Mouse (Mus musculus): ENCODE results near the gene Fndc9. TPM values are rescaled to one million over a fixed set of nuclear protein-coding genes. Genes with fewer than 3 reads are reported as not detected.

Fndc9 gene
- polyA plus RNA-seq, 1 experiment from 2014 or later = not detected

- WGBS = 52% methylated on average over 2 of the region's 2 CpGs
- Histone ChIP-seq H3K4me2 (no peak overlapping the region), H3K36me3 (ENCODE audit: control insufficient read depth, insufficient read depth, low read length) (no peaks in the 10 kb centered on the region), H3K27me3 (replicated peaks; ENCODE audit: control insufficient read depth, insufficient read depth, low read length) (no peaks in the 10 kb centered on the region), H3K9ac (ENCODE audit: low read depth, low read length) (no peak overlapping the region), H3K9me3 (ENCODE audit: control insufficient read depth, low read length) (no peaks in the 10 kb centered on the region), H3K4me3 (ENCODE audit: low read depth, low read length) (no peak overlapping the region), H3K4me1 (replicated peaks; ENCODE audit: control insufficient read depth, insufficient read depth, low read length) (peaks cover 8% of the 10 kb centered on the region), H3K27ac (ENCODE audit: low read depth, low read length) (no peak overlapping the region)
- DNase-seq (ENCODE audit: low spot score) (no peak), ATAC-seq (replicated peaks; ENCODE audit: low FRiP score) (no peak)
Observed at GRCm38 (mm10) chr11:46209884-46210283, 25.4 kb upstream of the Fndc9 start.

DNA sequence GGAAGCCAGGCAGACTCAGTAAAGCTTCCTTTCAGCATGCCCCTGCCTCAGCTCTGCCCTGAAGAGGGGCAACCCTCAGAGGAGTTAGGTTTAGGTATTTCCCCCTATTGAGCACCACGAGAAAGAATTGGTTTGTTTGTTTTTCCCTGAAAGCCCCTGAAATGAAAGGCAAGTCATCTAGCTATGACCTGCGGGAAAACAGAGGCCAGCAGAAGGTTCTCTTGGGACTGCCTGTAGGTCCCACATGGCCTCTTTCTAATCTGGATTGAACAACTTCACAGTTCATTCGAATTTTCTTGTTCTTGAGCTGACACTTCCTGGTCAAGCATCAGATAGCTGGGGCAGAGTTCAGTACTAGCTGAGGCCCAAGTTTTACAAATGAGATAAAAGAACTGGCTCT is 23.5 kb upstream of the Fndc9 start:
- peaks cover 12% of the 10 kb centered on the region for H3K4me1 ChIP-seq (replicated peaks; ENCODE audit: control insufficient read depth, insufficient read depth, low read length)

GRCm38 (mm10) chr11:46213844-46214243 is 21.5 kb upstream of the Fndc9 start:
- WGBS = 67% methylated on average over 5 of the region's 5 CpGs
- no peak for DNase-seq (ENCODE audit: low spot score)
- Histone ChIP-seq H3K27me3 (replicated peaks; ENCODE audit: control insufficient read depth, insufficient read depth, low read length) (no peaks in the 10 kb centered on the region), H3K36me3 (ENCODE audit: control insufficient read depth, insufficient read depth, low read length) (no peaks in the 10 kb centered on the region), H3K4me3 (ENCODE audit: low read depth, low read length) (no peak overlapping the region), H3K4me1 (replicated peaks; ENCODE audit: control insufficient read depth, insufficient read depth, low read length) (peaks cover 12% of the 10 kb centered on the region), H3K27ac (ENCODE audit: low read depth, low read length) (peak overlapping the region; percentile 71), H3K9ac (ENCODE audit: low read depth, low read length) (no peak overlapping the region), H3K4me2 (no peak overlapping the region), H3K9me3 (ENCODE audit: control insufficient read depth, low read length) (no peaks in the 10 kb centered on the region)
- no peak for ATAC-seq (replicated peaks; ENCODE audit: low FRiP score)

More for the DNA sequence above, 23.5 kb upstream of the Fndc9 start:
- Histone ChIP-seq H3K4me3 (ENCODE audit: low read depth, low read length) (no peak overlapping the region), H3K9ac (ENCODE audit: low read depth, low read length) (no peak overlapping the region), H3K27ac (ENCODE audit: low read depth, low read length) (no peak overlapping the region), H3K27me3 (replicated peaks; ENCODE audit: control insufficient read depth, insufficient read depth, low read length) (no peaks in the 10 kb centered on the region), H3K36me3 (ENCODE audit: control insufficient read depth, insufficient read depth, low read length) (no peaks in the 10 kb centered on the region), H3K9me3 (ENCODE audit: control insufficient read depth, low read length) (no peaks in the 10 kb centered on the region), H3K4me2 (no peak overlapping the region)
- DNase-seq (ENCODE audit: low spot score) (no peak), ATAC-seq (replicated peaks; ENCODE audit: low FRiP score) (no peak)
- 30% methylated on average over 3 of the region's 3 CpGs for WGBS

DNA sequence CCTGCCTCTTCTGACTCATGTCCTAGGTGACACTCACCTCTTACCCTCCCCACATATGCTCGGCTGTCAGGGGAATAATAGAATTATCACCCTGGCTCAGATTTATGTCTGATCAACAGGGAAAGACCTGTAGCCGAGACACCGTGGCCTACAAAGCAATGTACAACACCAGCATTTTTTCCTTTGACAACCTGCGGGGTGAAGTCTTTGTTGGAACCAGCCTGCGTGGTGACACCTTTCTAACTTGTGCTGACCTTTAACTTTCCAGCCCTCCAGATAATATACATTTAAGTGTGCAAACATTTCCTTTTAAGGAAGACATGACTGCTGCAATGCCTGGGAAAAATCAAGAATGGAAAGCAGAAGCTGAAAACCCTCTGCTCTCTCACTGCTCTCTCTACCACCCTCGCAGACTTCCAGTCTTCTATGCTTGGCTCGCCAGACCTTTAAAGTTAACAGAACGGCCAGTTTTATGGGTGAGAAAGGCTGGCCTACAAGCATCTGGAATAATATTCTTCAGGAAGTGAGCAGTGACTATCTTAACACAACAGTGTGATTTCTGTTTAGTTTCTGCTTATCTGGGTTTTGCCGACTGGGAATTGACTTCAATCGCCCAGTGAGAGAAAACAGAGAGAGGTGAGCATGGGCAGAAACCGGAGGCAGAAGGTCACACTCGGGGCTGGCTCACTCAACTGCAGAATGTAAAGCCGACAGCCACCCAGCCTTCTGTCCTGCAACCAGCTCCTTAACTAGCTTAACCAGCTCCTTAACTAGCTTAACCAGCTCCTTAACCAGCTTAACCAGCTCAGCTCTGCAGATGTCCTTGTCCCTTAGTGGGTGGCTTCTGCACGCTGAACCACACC is 20.7 kb upstream of the Fndc9 start:
- DNase-seq (ENCODE audit: low spot score) (no peak), ATAC-seq (replicated peaks; ENCODE audit: low FRiP score) (no peak)
- no peaks in the 10 kb centered on the region for H3K9me3 ChIP-seq (ENCODE audit: control insufficient read depth, low read length)
- H3K4me2 ChIP-seq = no peak overlapping the region; the same call in 1 of the 2 replicates
- H3K9ac ChIP-seq (ENCODE audit: low read depth, low read length) = no peak overlapping the region
- no peak overlapping the region for H3K4me3 ChIP-seq (ENCODE audit: low read depth, low read length)
- H3K36me3 ChIP-seq (ENCODE audit: control insufficient read depth, insufficient read depth, low read length) = no peaks in the 10 kb centered on the region
- H3K27ac ChIP-seq (ENCODE audit: low read depth, low read length) = peak overlapping the region; percentile 71
- WGBS = 40% methylated on average over 14 of the region's 14 CpGs
- H3K4me1 ChIP-seq (replicated peaks; ENCODE audit: control insufficient read depth, insufficient read depth, low read length) = peaks cover 12% of the 10 kb centered on the region
- H3K27me3 ChIP-seq (replicated peaks; ENCODE audit: control insufficient read depth, insufficient read depth, low read length) = no peaks in the 10 kb centered on the region

GRCm38 (mm10) chr11:46215354-46215753 is 20.0 kb upstream of the Fndc9 start:
- DNase-seq (ENCODE audit: low spot score) (peak; percentile 43), ATAC-seq (replicated peaks; ENCODE audit: low FRiP score) (peak; percentile 77)
- Histone ChIP-seq H3K9me3 (ENCODE audit: control insufficient read depth, low read length) (no peaks in the 10 kb centered on the region), H3K27ac (ENCODE audit: low read depth, low read length) (peak overlapping the region; percentile 71; the same call in 1 of the 2 replicates), H3K4me1 (replicated peaks; ENCODE audit: control insufficient read depth, insufficient read depth, low read length) (peaks cover 12% of the 10 kb centered on the region), H3K36me3 (ENCODE audit: control insufficient read depth, insufficient read depth, low read length) (no peaks in the 10 kb centered on the region), H3K4me2 (no peak overlapping the region), H3K9ac (ENCODE audit: low read depth, low read length) (no peak overlapping the region), H3K27me3 (replicated peaks; ENCODE audit: control insufficient read depth, insufficient read depth, low read length) (no peaks in the 10 kb centered on the region), H3K4me3 (ENCODE audit: low read depth, low read length) (no peak overlapping the region)
- WGBS = 18% methylated on average over 3 of the region's 3 CpGs

- Histone ChIP-seq H3K36me3 (ENCODE audit: control insufficient read depth, insufficient read depth, low read length) (no peaks in the 10 kb centered on the region), H3K4me3 (ENCODE audit: low read depth, low read length) (no peak overlapping the region), H3K9me3 (ENCODE audit: control insufficient read depth, low read length) (no peaks in the 10 kb centered on the region), H3K4me1 (replicated peaks; ENCODE audit: control insufficient read depth, insufficient read depth, low read length) (peaks cover 8% of the 10 kb centered on the region), H3K27me3 (replicated peaks; ENCODE audit: control insufficient read depth, insufficient read depth, low read length) (no peaks in the 10 kb centered on the region), H3K4me2 (no peak overlapping the region), H3K27ac (ENCODE audit: low read depth, low read length) (no peak overlapping the region), H3K9ac (ENCODE audit: low read depth, low read length) (no peak overlapping the region)
- DNase-seq (ENCODE audit: low spot score) (no peak), ATAC-seq (replicated peaks; ENCODE audit: low FRiP score) (no peak)
- 65% methylated on average over 7 of the region's 7 CpGs for WGBS
Observed at GRCm38 (mm10) chr11:46216669-46217068, 18.7 kb upstream of the Fndc9 start.

- WGBS = 83% methylated on average over 9 of the region's 9 CpGs
- H3K4me1 ChIP-seq (replicated peaks; ENCODE audit: control insufficient read depth, insufficient read depth, low read length) = peaks cover 8% of the 10 kb centered on the region
- no peak for ATAC-seq (replicated peaks; ENCODE audit: low FRiP score)
Observed at GRCm38 (mm10) chr11:46217686-46218085, 17.6 kb upstream of the Fndc9 start.

GRCm38 (mm10) chr11:46218584-46218983 is 16.7 kb upstream of the Fndc9 start:
- H3K9me3 ChIP-seq (ENCODE audit: control insufficient read depth, low read length) = no peaks in the 10 kb centered on the region
- H3K27me3 ChIP-seq (replicated peaks; ENCODE audit: control insufficient read depth, insufficient read depth, low read length) = no peaks in the 10 kb centered on the region
- ATAC-seq (replicated peaks; ENCODE audit: low FRiP score) (no peak), DNase-seq (ENCODE audit: low spot score) (no peak)
- no peak overlapping the region for H3K4me3 ChIP-seq (ENCODE audit: low read depth, low read length)
- peaks cover 8% of the 10 kb centered on the region for H3K4me1 ChIP-seq (replicated peaks; ENCODE audit: control insufficient read depth, insufficient read depth, low read length)
- H3K36me3 ChIP-seq (ENCODE audit: control insufficient read depth, insufficient read depth, low read length) = no peaks in the 10 kb centered on the region
- 52% methylated on average over 5 of the region's 5 CpGs for WGBS
- H3K4me2 ChIP-seq = no peak overlapping the region
- no peak overlapping the region for H3K9ac ChIP-seq (ENCODE audit: low read depth, low read length)
- H3K27ac ChIP-seq (ENCODE audit: low read depth, low read length) = no peak overlapping the region

More at GRCm38 (mm10) chr11:46217686-46218085, 17.6 kb upstream of the Fndc9 start:
- Histone ChIP-seq H3K27ac (ENCODE audit: low read depth, low read length) (no peak overlapping the region), H3K27me3 (replicated peaks; ENCODE audit: control insufficient read depth, insufficient read depth, low read length) (no peaks in the 10 kb centered on the region), H3K4me3 (ENCODE audit: low read depth, low read length) (no peak overlapping the region), H3K36me3 (ENCODE audit: control insufficient read depth, insufficient read depth, low read length) (no peaks in the 10 kb centered on the region), H3K9me3 (ENCODE audit: control insufficient read depth, low read length) (no peaks in the 10 kb centered on the region), H3K4me2 (no peak overlapping the region), H3K9ac (ENCODE audit: low read depth, low read length) (no peak overlapping the region)
- no peak for DNase-seq (ENCODE audit: low spot score)

GRCm38 (mm10) chr11:46219380-46219779 is 16.0 kb upstream of the Fndc9 start:
- Histone ChIP-seq H3K9ac (ENCODE audit: low read depth, low read length) (no peak overlapping the region), H3K4me3 (ENCODE audit: low read depth, low read length) (no peak overlapping the region), H3K27me3 (replicated peaks; ENCODE audit: control insufficient read depth, insufficient read depth, low read length) (no peaks in the 10 kb centered on the region), H3K9me3 (ENCODE audit: control insufficient read depth, low read length) (no peaks in the 10 kb centered on the region), H3K4me2 (no peak overlapping the region), H3K4me1 (replicated peaks; ENCODE audit: control insufficient read depth, insufficient read depth, low read length) (peaks cover 8% of the 10 kb centered on the region), H3K36me3 (ENCODE audit: control insufficient read depth, insufficient read depth, low read length) (no peaks in the 10 kb centered on the region), H3K27ac (ENCODE audit: low read depth, low read length) (no peak overlapping the region)
- 80% methylated on average over 9 of the region's 9 CpGs for WGBS
- no peak for DNase-seq (ENCODE audit: low spot score)
- ATAC-seq (replicated peaks; ENCODE audit: low FRiP score) = no peak
